Mouse (Mus musculus): ENCODE measurements at regions not wholly inside any gene's neighbourhood (a gene's known extent, or its start where the extent isn't known, plus 50 kb on each side); places are given as distances from the start of the nearest gene placed in this dataset.
A peak's percentile ranks its signal among the peaks of the same experiment; 100 is the strongest.

- Histone ChIP-seq H3K9ac (no peak overlapping the region), H3K27ac (no peak overlapping the region), H3K4me2 (no peak overlapping the region), H3K4me3 (replicated peaks) (no peak overlapping the region), H3K9me3 (no peaks in the 10 kb centered on the region), H3K27me3 (replicated peaks) (no peaks in the 10 kb centered on the region), H3K4me1 (no peaks in the 10 kb centered on the region), H3K36me3 (no peaks in the 10 kb centered on the region)
- no peak for ATAC-seq (ENCODE audit: insufficient read depth, low FRiP score, low read depth)
- 43% methylated on average over 3 of the region's 3 CpGs for WGBS
These were observed 459.5 kb upstream of the Nr2f2 start for GRCm38 (mm10) chr7:70826074-70826473.

- Histone ChIP-seq H3K27ac (no peak overlapping the region), H3K4me3 (replicated peaks) (0 out of 2 replicates have a peak overlapping the region, but pooled peaks have one; percentile 11), H3K4me2 (peak overlapping the region; percentile 40), H3K4me1 (no peaks in the 10 kb centered on the region), H3K9me3 (no peaks in the 10 kb centered on the region), H3K9ac (no peak overlapping the region), H3K27me3 (replicated peaks) (no peaks in the 10 kb centered on the region), H3K36me3 (no peaks in the 10 kb centered on the region)
- WGBS, result 18% methylated on average over 11 of the region's 11 CpGs
- no peak for ATAC-seq (ENCODE audit: insufficient read depth, low FRiP score, low read depth)
These were observed 456.5 kb upstream of the Nr2f2 start for GRCm38 (mm10) chr7:70823020-70823419.

- Histone ChIP-seq H3K4me2 (peak overlapping the region; percentile 40), H3K27ac (peak overlapping the region; percentile 48; the same call in 1 of the 2 replicates), H3K27me3 (replicated peaks) (no peaks in the 10 kb centered on the region), H3K9me3 (no peaks in the 10 kb centered on the region), H3K36me3 (no peaks in the 10 kb centered on the region), H3K4me3 (replicated peaks) (no peak overlapping the region), H3K9ac (no peak overlapping the region), H3K4me1 (no peaks in the 10 kb centered on the region)
- no peak for ATAC-seq (ENCODE audit: insufficient read depth, low FRiP score, low read depth)
- WGBS, result 45% methylated on average over 9 of the region's 9 CpGs
These were observed 455.8 kb upstream of the Nr2f2 start for GRCm38 (mm10) chr7:70822310-70822821.

- peak overlapping the region; percentile 48; the same call in 1 of the 2 replicates for H3K27ac ChIP-seq
- no peak overlapping the region for H3K4me2 ChIP-seq
- no peaks in the 10 kb centered on the region for H3K27me3 ChIP-seq (replicated peaks)
- no peak overlapping the region for H3K9ac ChIP-seq
- no peak for ATAC-seq (ENCODE audit: insufficient read depth, low FRiP score, low read depth)
- H3K4me1 ChIP-seq, result no peaks in the 10 kb centered on the region
- H3K4me3 ChIP-seq (replicated peaks), result no peak overlapping the region
- no peaks in the 10 kb centered on the region for H3K36me3 ChIP-seq
- 73% methylated on average over 4 of the region's 4 CpGs for WGBS
- H3K9me3 ChIP-seq, result no peaks in the 10 kb centered on the region
These were observed 455.3 kb upstream of the Nr2f2 start for GRCm38 (mm10) chr7:70821861-70822260.

GRCm38 (mm10) chr7:70817347-70817913 lies 450.9 kb upstream of the Nr2f2 start:
- no peak overlapping the region for H3K27ac ChIP-seq
- no peak for ATAC-seq (ENCODE audit: insufficient read depth, low FRiP score, low read depth)
- 82% methylated on average over 6 of the region's 6 CpGs for WGBS
- H3K4me2 ChIP-seq, result no peak overlapping the region
- H3K9me3 ChIP-seq, result no peaks in the 10 kb centered on the region
- no peak overlapping the region for H3K4me3 ChIP-seq (replicated peaks)
- H3K36me3 ChIP-seq, result no peaks in the 10 kb centered on the region
- no peak overlapping the region for H3K9ac ChIP-seq
- no peaks in the 10 kb centered on the region for H3K4me1 ChIP-seq
- no peaks in the 10 kb centered on the region for H3K27me3 ChIP-seq (replicated peaks)

GRCm38 (mm10) chr7:70814391-70814790 lies 447.9 kb upstream of the Nr2f2 start:
- no peak overlapping the region for H3K4me2 ChIP-seq
- ATAC-seq (ENCODE audit: insufficient read depth, low FRiP score, low read depth), result no peak
- H3K9ac ChIP-seq, result no peak overlapping the region
- H3K9me3 ChIP-seq, result no peaks in the 10 kb centered on the region
- H3K36me3 ChIP-seq, result no peaks in the 10 kb centered on the region
- H3K27me3 ChIP-seq (replicated peaks), result no peaks in the 10 kb centered on the region
- H3K27ac ChIP-seq, result no peak overlapping the region
- H3K4me3 ChIP-seq (replicated peaks), result no peak overlapping the region
- WGBS, result 58% methylated on average over 3 of the region's 3 CpGs
- no peaks in the 10 kb centered on the region for H3K4me1 ChIP-seq

- Histone ChIP-seq H3K4me2 (no peak overlapping the region), H3K36me3 (no peaks in the 10 kb centered on the region), H3K9ac (no peak overlapping the region), H3K4me3 (replicated peaks) (no peak overlapping the region), H3K9me3 (no peaks in the 10 kb centered on the region), H3K27me3 (replicated peaks) (no peaks in the 10 kb centered on the region), H3K27ac (no peak overlapping the region), H3K4me1 (no peaks in the 10 kb centered on the region)
- no peak for ATAC-seq (ENCODE audit: insufficient read depth, low FRiP score, low read depth)
- WGBS, result 67% methylated on average over 5 of the region's 5 CpGs
These were observed 446.6 kb upstream of the Nr2f2 start for GRCm38 (mm10) chr7:70813101-70813500.

GRCm38 (mm10) chr7:70810411-70811090 lies 444.0 kb upstream of the Nr2f2 start:
- Histone ChIP-seq H3K27me3 (replicated peaks) (no peaks in the 10 kb centered on the region; the same call in 1 of the 2 replicates), H3K4me2 (no peak overlapping the region), H3K4me1 (no peaks in the 10 kb centered on the region), H3K9ac (no peak overlapping the region), H3K9me3 (no peaks in the 10 kb centered on the region), H3K4me3 (replicated peaks) (no peak overlapping the region), H3K36me3 (no peaks in the 10 kb centered on the region), H3K27ac (no peak overlapping the region)
- no peak for ATAC-seq (ENCODE audit: insufficient read depth, low FRiP score, low read depth)
- 66% methylated on average over 18 of the region's 18 CpGs for WGBS

GRCm38 (mm10) chr7:70804281-70804680 lies 437.7 kb upstream of the Nr2f2 start:
- Histone ChIP-seq H3K27me3 (replicated peaks) (no peaks in the 10 kb centered on the region; the same call in 1 of the 2 replicates), H3K27ac (no peak overlapping the region), H3K4me2 (no peak overlapping the region), H3K9ac (no peak overlapping the region), H3K4me3 (replicated peaks) (no peak overlapping the region), H3K4me1 (no peaks in the 10 kb centered on the region), H3K36me3 (no peaks in the 10 kb centered on the region), H3K9me3 (no peaks in the 10 kb centered on the region)
- 41% methylated on average over 1 of the region's 1 CpGs for WGBS
- no peak for ATAC-seq (ENCODE audit: insufficient read depth, low FRiP score, low read depth)

GRCm38 (mm10) chr7:70799976-70800375 lies 433.4 kb upstream of the Nr2f2 start:
- H3K27ac ChIP-seq, result no peak overlapping the region
- no peak overlapping the region for H3K4me3 ChIP-seq (replicated peaks)
- no peaks in the 10 kb centered on the region for H3K9me3 ChIP-seq
- H3K4me1 ChIP-seq, result no peaks in the 10 kb centered on the region
- no peaks in the 10 kb centered on the region for H3K27me3 ChIP-seq (replicated peaks)
- no peaks in the 10 kb centered on the region for H3K36me3 ChIP-seq
- H3K4me2 ChIP-seq, result no peak overlapping the region
- ATAC-seq (ENCODE audit: insufficient read depth, low FRiP score, low read depth), result no peak
- H3K9ac ChIP-seq, result no peak overlapping the region
- 85% methylated on average over 1 of the region's 1 CpGs for WGBS

GRCm38 (mm10) chr7:70799031-70799766 lies 432.7 kb upstream of the Nr2f2 start:
- no peak overlapping the region for H3K9ac ChIP-seq
- no peaks in the 10 kb centered on the region for H3K9me3 ChIP-seq
- WGBS, result 66% methylated on average over 6 of the region's 6 CpGs
- no peaks in the 10 kb centered on the region for H3K36me3 ChIP-seq
- H3K4me3 ChIP-seq (replicated peaks), result no peak overlapping the region
- no peaks in the 10 kb centered on the region for H3K4me1 ChIP-seq
- no peak overlapping the region for H3K4me2 ChIP-seq
- H3K27me3 ChIP-seq (replicated peaks), result no peaks in the 10 kb centered on the region
- no peak for ATAC-seq (ENCODE audit: insufficient read depth, low FRiP score, low read depth)
- no peak overlapping the region for H3K27ac ChIP-seq

Measured in stomach, embryonic 15.5 days (tissue).